Comparison of ENCODE assay signal across 28 mouse cellular contexts in genomic region chr16:20405335-20405734, GRCm38 (mm10).
"Had no signal": no experiment of that assay in that cellular context is flagged by ENCODE, and none has a peak within 500 bp of the region (broad histone marks: within the 10 kb centered on the region; RNA-seq: fewer than 3 reads in every experiment).

No protein-coding gene starts in this region.

- H3K27me3 ChIP-seq: embryonic facial prominence, embryonic 12.5 days; embryonic facial prominence, embryonic 13.5 days; embryonic facial prominence, embryonic 15.5 days; forebrain, embryonic 12.5 days; forebrain, embryonic 13.5 days; forebrain, embryonic 15.5 days had no signal

- H3K4me2 ChIP-seq: embryonic facial prominence, embryonic 12.5 days; embryonic facial prominence, embryonic 13.5 days; embryonic facial prominence, embryonic 15.5 days; forebrain, embryonic 12.5 days; forebrain, embryonic 13.5 days; forebrain, embryonic 15.5 days had no signal

- H3K9ac ChIP-seq: embryonic facial prominence, embryonic 12.5 days; embryonic facial prominence, embryonic 13.5 days; embryonic facial prominence, embryonic 15.5 days; forebrain, embryonic 12.5 days; forebrain, embryonic 13.5 days; forebrain, embryonic 15.5 days; forebrain, postnatal 0 days had no signal

- ATAC-seq: forebrain, embryonic 13.5 days; forebrain, embryonic 14.5 days; forebrain, embryonic 15.5 days; forebrain, embryonic 16.5 days; forebrain, postnatal 0 days had no signal

- H3K4me3 ChIP-seq: embryonic facial prominence, embryonic 10.5 days; embryonic facial prominence, embryonic 12.5 days; embryonic facial prominence, embryonic 13.5 days; embryonic facial prominence, embryonic 15.5 days; erythroblast, embryonic 14.5 days; forebrain, embryonic 10.5 days; forebrain, embryonic 12.5 days; forebrain, embryonic 13.5 days; forebrain, embryonic 15.5 days; gastrocnemius, adult 2 months; heart, adult 2 months had no signal

- H3K27ac ChIP-seq: embryonic facial prominence, embryonic 10.5 days; embryonic facial prominence, embryonic 12.5 days; embryonic facial prominence, embryonic 13.5 days; embryonic facial prominence, embryonic 15.5 days; forebrain, embryonic 10.5 days; forebrain, embryonic 12.5 days; forebrain, embryonic 13.5 days; forebrain, embryonic 15.5 days; gastrocnemius, adult 2 months; heart, adult 2 months had no signal

- H3K9me3 ChIP-seq: embryonic facial prominence, embryonic 10.5 days; embryonic facial prominence, embryonic 12.5 days; embryonic facial prominence, embryonic 13.5 days; embryonic facial prominence, embryonic 15.5 days; forebrain, embryonic 10.5 days; forebrain, embryonic 12.5 days; forebrain, embryonic 13.5 days; forebrain, embryonic 15.5 days had no signal

- DNase-seq: cerebellum, adult 2 months; cerebellum, adult 8-10 months; cerebellum, adult 9-10 months; cerebellum, adult 9-11 months; cerebellum, postnatal 10 days; cerebellum, postnatal 14 days; cerebellum, postnatal 25 days; cerebellum, postnatal 36 days; embryo, embryonic 11 days; forebrain, postnatal 0 days; gastrocnemius, adult 2 months; gastrocnemius, postnatal 10 days; gastrocnemius, postnatal 14 days; gastrocnemius, postnatal 25 days; gastrocnemius, postnatal 36 days; heart, adult 18-20 months; heart, adult 2 months had no signal

- H3K4me1 ChIP-seq: embryonic facial prominence, embryonic 10.5 days; embryonic facial prominence, embryonic 12.5 days; embryonic facial prominence, embryonic 13.5 days; embryonic facial prominence, embryonic 15.5 days; forebrain, embryonic 10.5 days; forebrain, embryonic 12.5 days; forebrain, embryonic 13.5 days; forebrain, embryonic 15.5 days had no signal
